Mouse (Mus musculus) ES-E14 (cell line): ENCODE measurements around the gene Trim7. TPM values are rescaled to one million over a fixed set of nuclear protein-coding genes. Genes with fewer than 3 reads are reported as not detected.

Source experiments
- DNase-seq: peaks from one replicate; pipeline ENCODE4 v3.0.0-alpha.2; 2013; ENCODE audit warnings: low read depth, low spot score
- H3K27ac ChIP-seq: 2 replicates; pipeline ENCODE4 v1.5.1; 2012; ENCODE audit warnings: low read depth, mild to moderate bottlenecking, low read length, moderate library complexity, mixed read lengths; ENCODE audit not compliant: poor library complexity, insufficient read depth, severe bottlenecking
- H3K36me3 ChIP-seq: 2 replicates; pipeline ENCODE4 v1.6.1; 2012; ENCODE audit warnings: mild to moderate bottlenecking, low read length, moderate library complexity, mixed read lengths; ENCODE audit not compliant: control insufficient read depth, poor library complexity, insufficient read depth, severe bottlenecking
- H3K4me1 ChIP-seq, 2 experiments: fragments of 150-350 bp in 1 of 2; sonication (generic) in 1 of 2; 2 replicates each; pipeline ENCODE4 v1.6.1; 2012; ENCODE audit warnings: low read length in 2 of 2, mild to moderate bottlenecking in 1 of 2, mixed read lengths in 1 of 2; ENCODE audit not compliant: control insufficient read depth in 2 of 2, insufficient read depth in 2 of 2, poor library complexity in 1 of 2
- H3K4me3 ChIP-seq, 2 experiments: fragments of 150-350 bp in 1 of 2; sonication (generic) in 1 of 2; 2 replicates each; pipeline ENCODE4 v1.5.1; 2012; ENCODE audit warnings: low read length in 2 of 2, low read depth in 1 of 2, mild to moderate bottlenecking in 1 of 2, mixed read lengths in 1 of 2; ENCODE audit not compliant: insufficient read depth in 1 of 2, poor library complexity in 1 of 2, severe bottlenecking in 1 of 2
- H3K9ac ChIP-seq: 2 replicates; pipeline ENCODE4 v1.6.1; 2012; ENCODE audit warnings: low read depth, mild to moderate bottlenecking, low read length, mixed read lengths; ENCODE audit not compliant: poor library complexity, insufficient read depth, severe bottlenecking
- H3K9me3 ChIP-seq: fragments of 150-350 bp; sonication (generic); 2 replicates; pipeline ENCODE4 v1.6.1; 2012; ENCODE audit warnings: low read depth, mild to moderate bottlenecking, low read length; ENCODE audit not compliant: control insufficient read depth, insufficient read depth
- CHD2 ChIP-seq: IDR thresholded peaks from 2 replicates; pipeline ENCODE4 v1.6.1; 2014; ENCODE audit warnings: mild to moderate bottlenecking, low read depth, low read length, inconsistent platforms
- HCFC1 ChIP-seq: IDR thresholded peaks from 2 replicates; pipeline ENCODE4 v1.6.1; 2012; ENCODE audit warnings: low read length, inconsistent platforms, borderline replicate concordance; ENCODE audit not compliant: insufficient read depth
- MAFK ChIP-seq: IDR thresholded peaks from 2 replicates; pipeline ENCODE4 v1.6.1; 2014; ENCODE audit warnings: mild to moderate bottlenecking, low read depth, low read length, inconsistent platforms; ENCODE audit not compliant: insufficient read depth
- ZC3H11A ChIP-seq: IDR thresholded peaks from 2 replicates; pipeline ENCODE4 v1.6.1; 2012; ENCODE audit warnings: low read depth, mild to moderate bottlenecking, inconsistent platforms, low read length, borderline replicate concordance
- ZNF384 ChIP-seq: IDR thresholded peaks from 2 replicates; pipeline ENCODE4 v1.6.1; 2012; ENCODE audit warnings: low read depth, low read length, inconsistent platforms
- in situ Hi-C, 2 experiments: fragments of 600-800 bp; cut with MboI; formaldehyde crosslinking; loops; one replicate each; pipeline ENCODE4 v1.15.1; 2025; ENCODE audit warnings: low sequenced_read_pairs in 2 of 2, inconsistent platforms in 1 of 2; ENCODE audit not compliant: unreplicated experiment in 2 of 2
- total RNA-seq: library from RNA; depleted of rRNA; stranded (reverse); fragments of 300-350 nt; gene quantifications from 2 replicates; pipeline ENCODE4 v1.2.3, GENCODE M21; 2012

The Trim7 gene
- total RNA-seq, 1 experiment, result 6.1 TPM

DNA sequence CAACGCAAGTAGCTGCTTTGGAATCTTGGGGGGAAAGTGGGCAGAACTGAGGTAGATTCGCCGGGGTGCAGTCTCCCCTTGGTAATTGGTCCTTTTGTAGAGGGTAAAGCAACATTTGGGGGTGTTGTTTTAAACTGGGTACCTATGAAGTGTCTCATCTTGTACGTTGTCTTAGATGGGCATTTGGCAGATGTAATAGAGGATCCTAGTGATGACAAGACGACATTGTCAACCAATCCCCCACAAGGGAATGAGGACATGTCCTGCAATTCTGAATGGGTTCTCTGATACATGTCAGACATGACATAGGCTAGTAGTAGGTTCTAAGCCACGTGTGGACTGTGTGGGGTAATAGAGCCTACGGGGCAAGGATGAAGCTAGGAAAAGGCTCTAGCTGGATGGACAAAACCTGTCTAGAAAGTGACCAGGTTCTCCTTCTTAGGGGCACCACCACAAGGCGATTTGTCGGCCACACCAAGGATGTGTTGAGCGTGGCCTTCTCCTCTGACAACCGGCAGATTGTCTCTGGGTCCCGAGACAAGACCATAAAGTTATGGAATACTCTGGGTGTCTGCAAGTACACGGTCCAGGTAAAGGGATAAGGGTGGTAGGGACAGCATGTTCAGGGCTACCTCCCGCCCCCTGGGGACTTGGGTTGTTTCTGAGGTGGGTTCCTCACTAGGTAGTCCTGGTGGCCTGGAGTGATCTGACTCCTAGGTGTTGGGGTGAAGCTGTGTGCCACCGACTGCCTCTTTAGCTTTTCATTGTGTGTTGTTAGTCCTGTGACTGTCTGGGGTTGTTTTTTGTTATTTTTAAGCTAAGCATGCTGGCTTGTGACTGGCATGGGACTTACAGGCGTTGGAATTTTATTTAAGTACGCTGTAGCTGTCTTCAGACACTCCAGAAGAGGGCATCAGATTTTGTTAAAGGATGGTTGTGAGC lies 23.8 kb upstream of the Trim7 start:
- in situ Hi-C loops, result no loop called here
- DNase-seq, result no peak
- Histone ChIP-seq H3K9me3 (no peaks in the 10 kb centered on the region), H3K27ac (no peak overlapping the region), H3K36me3 (peaks cover 59% of the 10 kb centered on the region), H3K9ac (peak overlapping the region; percentile 94), H3K4me1 (peaks cover 0 to 3% of the 10 kb centered on the region in 2 experiments; a peak in 2 of 4 replicates), H3K4me3 (peak overlapping the region; percentile 86 to 94)
- no peak for TF ChIP-seq HCFC1
- TF ChIP-seq MAFK, result no peak
- TF ChIP-seq ZC3H11A, result no peak
- no peak for TF ChIP-seq CHD2
- no peak for TF ChIP-seq ZNF384

DNA sequence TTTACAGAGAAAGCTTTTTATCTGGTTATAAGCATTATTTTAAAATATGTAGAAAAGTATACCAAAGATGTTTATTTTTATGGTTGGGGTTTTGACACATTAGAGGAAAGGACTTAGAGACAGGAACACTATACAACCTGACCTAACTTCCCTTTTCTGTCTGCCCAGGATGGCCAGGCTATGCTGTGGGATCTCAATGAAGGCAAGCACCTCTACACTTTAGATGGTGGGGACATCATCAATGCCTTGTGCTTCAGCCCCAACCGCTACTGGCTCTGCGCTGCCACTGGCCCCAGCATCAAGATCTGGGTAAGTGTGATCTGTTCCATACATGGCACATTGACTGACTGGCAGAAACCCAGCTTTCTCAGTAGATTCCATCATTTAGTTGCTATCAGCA lies 22.0 kb upstream of the Trim7 start:
- Histone ChIP-seq H3K9ac (no peak overlapping the region), H3K4me1 (peaks cover 0 to 7% of the 10 kb centered on the region in 2 experiments; a peak in 2 of 4 replicates), H3K4me3 (no peak overlapping the region), H3K9me3 (no peaks in the 10 kb centered on the region), H3K27ac (no peak overlapping the region), H3K36me3 (peaks cover 69% of the 10 kb centered on the region)
- in situ Hi-C loops, result no loop called here
- no peak for DNase-seq
- TF ChIP-seq MAFK, result no peak
- TF ChIP-seq ZNF384, result no peak
- no peak for TF ChIP-seq HCFC1
- no peak for TF ChIP-seq CHD2
- TF ChIP-seq ZC3H11A, result no peak

DNA sequence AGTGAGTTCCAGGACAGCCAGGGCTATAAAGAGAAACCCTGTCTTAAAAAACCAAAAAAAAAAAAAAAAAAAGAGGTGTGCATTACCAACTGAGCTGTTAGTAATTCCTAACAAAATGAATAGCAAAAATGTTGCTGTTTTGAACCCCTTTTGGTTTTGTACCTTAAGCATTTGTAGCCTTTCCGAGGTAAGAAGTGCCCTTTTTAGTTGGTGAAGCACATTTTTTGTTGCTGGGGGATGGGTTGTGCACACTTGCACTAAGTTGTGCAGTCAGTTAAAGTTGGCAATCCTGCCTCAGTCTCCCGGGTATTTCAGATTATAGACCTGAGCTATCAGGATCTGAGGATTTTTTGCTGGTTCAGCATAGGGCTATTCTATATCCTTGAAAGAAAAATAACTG lies 21.0 kb upstream of the Trim7 start:
- Histone ChIP-seq H3K4me1 (peaks cover 0 to 7% of the 10 kb centered on the region in 2 experiments; a peak in 2 of 4 replicates), H3K27ac (no peak overlapping the region), H3K36me3 (peaks cover 69% of the 10 kb centered on the region), H3K9ac (no peak overlapping the region), H3K9me3 (no peaks in the 10 kb centered on the region), H3K4me3 (no peak overlapping the region)
- no peak for TF ChIP-seq ZC3H11A
- TF ChIP-seq CHD2, result no peak
- TF ChIP-seq ZNF384, result no peak
- TF ChIP-seq HCFC1, result no peak
- no peak for TF ChIP-seq MAFK
- no peak for DNase-seq
- in situ Hi-C loops, result no loop called here

DNA sequence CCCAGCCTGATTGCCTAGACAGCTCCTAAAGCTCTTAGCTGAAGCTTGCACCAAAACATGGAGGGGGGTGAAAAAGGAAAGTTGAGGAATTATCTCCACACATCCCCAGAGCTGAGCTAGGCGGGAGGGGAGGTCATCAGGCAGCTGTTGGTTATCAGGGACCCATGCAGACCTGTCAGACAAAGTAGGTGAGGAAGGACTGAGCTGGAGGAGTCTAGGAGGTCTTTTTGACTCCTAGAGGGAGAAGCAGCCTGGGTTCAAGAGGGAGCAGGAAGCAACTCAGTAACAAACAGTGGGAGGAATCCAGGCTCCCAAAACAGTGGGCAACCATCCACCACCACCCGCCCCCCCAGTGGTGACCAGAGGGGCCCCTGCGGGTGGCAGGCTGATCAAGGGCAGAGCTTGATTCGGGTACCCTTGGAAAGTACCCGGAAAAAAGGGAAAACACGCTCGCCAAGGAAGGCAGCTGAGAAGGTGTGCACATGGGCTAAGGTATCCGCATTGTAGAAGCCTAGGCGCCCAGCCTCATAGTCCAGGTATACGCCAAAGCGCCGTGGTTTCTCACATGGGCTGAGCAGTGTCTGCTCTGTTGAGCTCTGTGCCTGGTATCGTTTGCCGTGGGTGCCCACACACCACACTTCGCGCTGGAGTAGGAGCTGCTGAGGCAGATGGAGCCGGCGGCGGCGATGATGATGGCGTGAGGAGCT lies 18.9 kb upstream of the Trim7 start:
- no peak overlapping the region for H3K9ac ChIP-seq
- TF ChIP-seq ZNF384, result no peak
- TF ChIP-seq MAFK, result no peak
- TF ChIP-seq ZC3H11A, result no peak
- no peak for TF ChIP-seq HCFC1
- no peak; the same call in 1 of the 2 replicates for TF ChIP-seq CHD2
- peaks cover 65% of the 10 kb centered on the region for H3K36me3 ChIP-seq
- no peak overlapping the region for H3K4me3 ChIP-seq
- H3K27ac ChIP-seq, result peak overlapping the region; percentile 6; the same call in 1 of the 2 replicates
- H3K9me3 ChIP-seq, result no peaks in the 10 kb centered on the region
- in situ Hi-C loops, result no loop called here
- no peak for DNase-seq
- peaks cover 0 to 7% of the 10 kb centered on the region in 2 experiments; a peak in 2 of 4 replicates for H3K4me1 ChIP-seq
